Mouse (Mus musculus) testis, adult 2 months (tissue): ENCODE data around the gene Padi3.

Experiments used
- CTCF ChIP-seq: fragments of 200-500 bp; IDR thresholded peaks from 2 replicates; pipeline ENCODE4 v1.5.1; 2012; ENCODE audit warnings: low read depth, mild to moderate bottlenecking, inconsistent platforms, low read length, moderate library complexity; ENCODE audit not compliant: control insufficient read depth, insufficient read depth, insufficient replicate concordance
- POLR2A ChIP-seq: fragments of 200-500 bp; IDR thresholded peaks from 2 replicates; pipeline ENCODE4 v1.6.1; 2012; ENCODE audit warnings: low read depth, mild to moderate bottlenecking, inconsistent platforms, low read length, moderate library complexity; ENCODE audit not compliant: control insufficient read depth

GRCm38 (mm10) chr4:140825942-140826341 lies 15.5 kb upstream of the Padi3 start:
- no peak for TF ChIP-seq CTCF
- no peak for TF ChIP-seq POLR2A
